Mouse (Mus musculus) intestine, postnatal 0 days (tissue): ENCODE results near the gene Cpsf3. TPM values are rescaled to one million over a fixed set of nuclear protein-coding genes. Genes with fewer than 3 reads are reported as not detected.

Experiments
- ATAC-seq: fragments of 200-750 bp; cut with Nextera tagmentation; 2 replicates; pipeline ENCODE4 v1.8.0; 2017; ENCODE audit warnings: mild to moderate bottlenecking, moderate TSS enrichment, moderate library complexity
- H3K27ac ChIP-seq: fragments of 300-500 bp; sonication (generic); 2 replicates; pipeline ENCODE4 v1.5.1; 2014; ENCODE audit warnings: mild to moderate bottlenecking, low read depth, low read length, moderate library complexity
- H3K27me3 ChIP-seq: fragments of 300-500 bp; sonication (generic); replicated peaks from 2 replicates; pipeline ENCODE4 v1.6.1; 2014; ENCODE audit warnings: low read length, mixed read lengths; ENCODE audit not compliant: control insufficient read depth, insufficient read depth
- H3K36me3 ChIP-seq: fragments of 300-500 bp; sonication (generic); 2 replicates; pipeline ENCODE4 v1.6.1; 2014; ENCODE audit warnings: mild to moderate bottlenecking, moderate library complexity; ENCODE audit not compliant: control insufficient read depth, insufficient read depth
- H3K4me1 ChIP-seq: fragments of 300-500 bp; sonication (generic); replicated peaks from 2 replicates; pipeline ENCODE4 v1.6.1; 2014; ENCODE audit warnings: antibody characterized with exemption, low read length, mixed read lengths; ENCODE audit not compliant: control insufficient read depth, insufficient read depth
- H3K4me2 ChIP-seq: fragments of 300-500 bp; sonication (generic); replicated peaks from 2 replicates; pipeline ENCODE4 v1.6.1; 2014; ENCODE audit warnings: low read depth, mild to moderate bottlenecking, moderate library complexity
- H3K4me3 ChIP-seq: fragments of 300-500 bp; sonication (generic); 2 replicates; pipeline ENCODE4 v1.5.1; 2014; ENCODE audit warnings: low read depth, low read length
- H3K9ac ChIP-seq: fragments of 300-500 bp; sonication (generic); 2 replicates; pipeline ENCODE4 v1.6.1; 2014; ENCODE audit warnings: mild to moderate bottlenecking, low read depth, low read length
- H3K9me3 ChIP-seq: fragments of 300-500 bp; sonication (generic); 2 replicates; pipeline ENCODE4 v1.6.1; 2016; ENCODE audit warnings: mixed run types; ENCODE audit not compliant: control insufficient read depth
- CTCF ChIP-seq: sonication (generic); IDR thresholded peaks from 2 replicates; pipeline ENCODE4 v1.5.1; 2016; ENCODE audit warnings: low read depth, mild to moderate bottlenecking, control low read depth, antibody characterized with exemption, moderate library complexity
- WGBS: fragments of 180-500 bp; shearing (Covaris S2); extraction: QIAGEN DNeasy Blood & Tissue Kit; methylation state at CpG from one replicate; pipeline ENCODE4 v1.1.7; 2014; 5-methylcytosine and 5-hydroxymethylcytosine counted together
- polyA plus RNA-seq: library from polyadenylated mRNA; unstranded; fragments of >200 nt; fragmentation: Nextera tagmentation; extraction: Ambion mirVana; gene quantifications from 2 replicates; pipeline ENCODE4 v1.2.1, GENCODE M21; 2015

Cpsf3 gene
- polyA plus RNA-seq, 1 experiment from 2014 or later: 41.6 TPM

- no peak overlapping the region for H3K9ac ChIP-seq
- peaks cover 50% of the 10 kb centered on the region for H3K36me3 ChIP-seq
- H3K27ac ChIP-seq: no peak overlapping the region
- no peaks in the 10 kb centered on the region for H3K4me1 ChIP-seq
- H3K27me3 ChIP-seq: no peaks in the 10 kb centered on the region
- no peak overlapping the region for H3K4me3 ChIP-seq
- ATAC-seq: no peak
- TF ChIP-seq CTCF: no peak
- no peaks in the 10 kb centered on the region for H3K9me3 ChIP-seq
- WGBS: 83% methylated on average over 2 of the region's 2 CpGs
- H3K4me2 ChIP-seq: no peak overlapping the region
Observed at GRCm38 (mm10) chr12:21266784-21267098, 18.4 kb upstream of the Cpsf3 start.

DNA sequence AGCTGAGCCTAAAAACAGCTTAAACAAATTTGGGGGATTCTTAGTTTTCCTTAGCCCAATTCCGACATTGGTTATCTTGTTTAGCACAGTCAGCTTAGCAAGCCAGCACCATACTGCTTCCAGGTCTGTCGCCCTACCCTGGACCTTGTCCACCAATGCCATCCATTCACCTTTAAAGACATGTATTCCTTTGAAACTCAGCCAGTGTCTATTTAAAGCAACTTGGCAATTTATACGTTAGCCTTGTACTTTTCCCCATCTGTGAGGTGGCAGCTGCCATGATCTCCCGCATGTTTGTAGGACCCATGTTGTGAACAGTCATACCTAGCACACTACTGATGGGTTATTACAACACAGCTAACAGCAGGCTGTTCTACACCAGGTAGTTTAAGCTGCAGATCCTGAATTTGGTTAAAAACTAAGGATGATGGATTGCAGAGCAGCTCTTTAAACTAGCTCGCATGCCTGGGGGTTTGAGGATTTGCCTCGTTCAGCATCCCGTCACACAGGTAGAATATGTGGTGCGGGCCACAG lies 17.0 kb upstream of the Cpsf3 start:
- no peak for TF ChIP-seq CTCF
- Histone ChIP-seq H3K9ac (no peak overlapping the region), H3K4me2 (no peak overlapping the region), H3K27ac (no peak overlapping the region), H3K9me3 (no peaks in the 10 kb centered on the region), H3K4me3 (no peak overlapping the region), H3K27me3 (no peaks in the 10 kb centered on the region), H3K36me3 (peaks cover 54% of the 10 kb centered on the region), H3K4me1 (no peaks in the 10 kb centered on the region)
- no peak for ATAC-seq
- WGBS: 90% methylated on average over 8 of the region's 8 CpGs

GRCm38 (mm10) chr12:21274446-21274845 lies 10.7 kb upstream of the Cpsf3 start:
- H3K9ac ChIP-seq: no peak overlapping the region
- peaks cover 27% of the 10 kb centered on the region for H3K36me3 ChIP-seq
- H3K4me2 ChIP-seq: no peak overlapping the region
- H3K27me3 ChIP-seq: no peaks in the 10 kb centered on the region
- no peak overlapping the region for H3K4me3 ChIP-seq
- H3K4me1 ChIP-seq: no peaks in the 10 kb centered on the region
- ATAC-seq: no peak
- no peak for TF ChIP-seq CTCF
- H3K27ac ChIP-seq: no peak overlapping the region
- H3K9me3 ChIP-seq: no peaks in the 10 kb centered on the region
- 91% methylated on average over 7 of the region's 7 CpGs for WGBS

DNA sequence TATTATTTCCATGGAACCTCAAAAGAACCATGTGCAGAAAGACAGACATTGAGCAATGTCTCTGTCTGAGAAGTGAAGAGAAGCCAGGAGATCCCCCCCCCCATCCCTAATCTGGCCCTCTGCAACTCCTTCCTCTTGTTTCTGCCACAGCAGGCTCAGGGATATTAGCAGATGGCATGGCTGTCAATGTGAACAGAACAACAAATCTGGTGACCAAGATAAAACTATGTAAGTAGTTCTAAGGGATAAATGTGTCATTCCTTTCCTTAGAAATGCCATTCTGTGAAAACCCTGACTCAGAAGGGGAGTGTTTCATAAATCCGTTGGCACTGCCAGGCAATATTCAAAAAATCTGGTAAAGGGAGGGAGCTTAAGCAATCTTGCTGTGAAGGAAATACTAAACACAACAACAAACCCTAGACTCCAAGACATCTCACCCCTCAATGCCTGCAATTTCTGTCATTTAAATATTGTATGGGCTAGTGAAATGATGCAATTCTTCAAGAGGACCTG lies 7.8 kb upstream of the Cpsf3 start:
- 96% methylated on average over 1 of the region's 1 CpGs for WGBS
- Histone ChIP-seq H3K9ac (no peak overlapping the region), H3K9me3 (no peaks in the 10 kb centered on the region), H3K4me2 (no peak overlapping the region), H3K4me3 (no peak overlapping the region), H3K4me1 (no peaks in the 10 kb centered on the region), H3K27me3 (no peaks in the 10 kb centered on the region), H3K36me3 (0 out of 2 replicates have a peak, but pooled peaks cover 3% of the 10 kb centered on the region), H3K27ac (no peak overlapping the region)
- ATAC-seq: no peak
- no peak for TF ChIP-seq CTCF

DNA sequence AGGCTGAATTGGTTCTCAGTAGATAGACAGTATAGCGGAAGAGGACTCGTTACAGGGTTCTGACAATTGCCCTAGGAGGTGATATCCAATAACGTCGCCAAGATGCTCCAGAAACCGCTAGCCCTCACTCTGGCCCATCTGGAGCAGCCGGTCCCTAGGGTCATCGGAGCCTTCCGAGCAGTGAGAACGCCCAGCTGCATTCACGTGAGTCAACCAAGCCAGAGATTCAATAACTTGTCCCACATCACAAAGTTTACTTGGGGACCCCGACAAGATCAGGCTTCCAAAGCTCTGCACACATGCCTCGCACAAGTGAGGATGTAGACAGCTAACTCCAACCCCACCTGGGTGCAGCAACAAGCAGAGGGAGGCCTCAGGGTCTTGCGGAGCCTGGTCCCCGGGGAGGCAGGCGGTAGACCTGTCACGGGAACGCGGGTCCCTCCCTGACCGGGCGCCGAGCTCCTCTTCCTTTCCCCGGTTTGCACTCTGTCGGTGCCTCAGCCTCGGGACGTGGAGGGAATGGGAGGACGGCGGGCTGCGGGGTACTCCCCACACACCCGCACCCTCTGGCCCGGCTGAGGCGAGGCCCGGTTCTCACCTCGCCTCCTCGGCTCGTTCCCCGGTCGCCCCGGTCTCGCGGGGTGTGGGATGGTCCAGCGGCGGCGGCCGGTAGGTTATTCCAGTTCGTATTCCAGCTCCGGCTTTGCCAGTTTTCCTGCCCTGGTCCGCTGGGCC lies 484 bp downstream of the Cpsf3 start:
- Histone ChIP-seq H3K27me3 (no peaks in the 10 kb centered on the region), H3K4me1 (0 out of 2 replicates have a peak, but pooled peaks cover 5% of the 10 kb centered on the region), H3K4me3 (peak overlapping the region; percentile 78), H3K9me3 (no peaks in the 10 kb centered on the region), H3K9ac (peak overlapping the region; percentile 78), H3K36me3 (0 out of 2 replicates have a peak, but pooled peaks cover 4% of the 10 kb centered on the region), H3K27ac (peak overlapping the region; percentile 81; the same call in 1 of the 2 replicates), H3K4me2 (peak overlapping the region; percentile 83)
- 0% methylated on average over 47 of the region's 47 CpGs for WGBS
- no peak; the same call in 1 of the 2 replicates for TF ChIP-seq CTCF
- peak; percentile 80 for ATAC-seq

GRCm38 (mm10) chr12:21286243-21286622 lies 1.0 kb downstream of the Cpsf3 start, which contains the start of gene Itgb1bp1:
Gene Itgb1bp1, minus strand, starts transcription at chr12:21286284.
- Histone ChIP-seq H3K4me3 (peak within 1 kb of the TSS; percentile 78), H3K4me1 (0 out of 2 replicates have a peak, but pooled peaks cover 5% of the 10 kb centered on the region), H3K4me2 (peak within 1 kb of the TSS; percentile 83), H3K36me3 (peaks cover 4% of the 10 kb centered on the region; the same call in 1 of the 2 replicates), H3K9ac (peak within 1 kb of the TSS; percentile 78), H3K9me3 (no peaks in the 10 kb centered on the region), H3K27ac (peak within 1 kb of the TSS; percentile 81), H3K27me3 (no peaks in the 10 kb centered on the region)
- WGBS: under 1% methylated on average over 28 of the region's 28 CpGs
- no peak for TF ChIP-seq CTCF
- ATAC-seq: peak; percentile 96
